Mouse (Mus musculus): ENCODE results near the gene Il1r2. TPM values are rescaled to one million over a fixed set of nuclear protein-coding genes. Genes with fewer than 3 reads are reported as not detected.
A peak's percentile ranks its signal among the peaks of the same experiment; 100 is the strongest.

The Il1r2 gene
- polyA plus RNA-seq, 1 experiment from 2014 or later = 0.41 TPM

DNA sequence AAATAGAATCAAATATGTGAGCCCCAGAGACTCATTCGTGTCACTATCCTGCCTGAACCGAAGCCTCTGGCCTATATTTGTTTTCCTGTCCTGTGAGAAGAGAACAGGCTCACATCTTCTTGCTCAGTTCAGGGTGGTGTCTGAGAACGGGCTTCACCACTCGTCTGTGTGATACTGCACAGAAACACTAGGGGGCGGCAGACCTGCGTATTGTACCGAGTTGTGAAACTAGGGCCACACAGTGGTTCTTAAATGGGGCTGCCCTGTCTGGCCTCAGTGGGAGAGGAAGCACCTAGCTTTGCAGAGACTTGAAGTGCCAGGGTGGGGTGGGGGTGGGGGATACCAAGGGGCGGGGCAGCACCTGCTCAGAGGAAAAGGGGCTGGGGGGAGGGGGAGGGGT is 42.5 kb downstream of the Il1r2 start:
- Histone ChIP-seq H3K9me3 (replicated peaks) (no peaks in the 10 kb centered on the region), H3K4me1 (peaks cover 10% of the 10 kb centered on the region), H3K27ac (no peak overlapping the region), H3K36me3 (no peaks in the 10 kb centered on the region), H3K27me3 (ENCODE audit: low read depth, poor library complexity, severe bottlenecking) (no peaks in the 10 kb centered on the region), H3K4me3 (no peak overlapping the region)
- 7% methylated on average over 8 of the region's 8 CpGs for WGBS
- DNase-seq (ENCODE audit: low spot score) = peak; percentile 87

GRCm38 (mm10) chr1:40117565-40117964 is 43.7 kb downstream of the Il1r2 start:
- Histone ChIP-seq H3K27ac (no peak overlapping the region), H3K9me3 (replicated peaks) (no peaks in the 10 kb centered on the region), H3K4me3 (no peak overlapping the region), H3K36me3 (no peaks in the 10 kb centered on the region), H3K4me1 (peaks cover 10% of the 10 kb centered on the region), H3K27me3 (ENCODE audit: low read depth, poor library complexity, severe bottlenecking) (no peaks in the 10 kb centered on the region)
- no peak for DNase-seq (ENCODE audit: low spot score)
- 39% methylated on average over 10 of the region's 10 CpGs for WGBS

DNA sequence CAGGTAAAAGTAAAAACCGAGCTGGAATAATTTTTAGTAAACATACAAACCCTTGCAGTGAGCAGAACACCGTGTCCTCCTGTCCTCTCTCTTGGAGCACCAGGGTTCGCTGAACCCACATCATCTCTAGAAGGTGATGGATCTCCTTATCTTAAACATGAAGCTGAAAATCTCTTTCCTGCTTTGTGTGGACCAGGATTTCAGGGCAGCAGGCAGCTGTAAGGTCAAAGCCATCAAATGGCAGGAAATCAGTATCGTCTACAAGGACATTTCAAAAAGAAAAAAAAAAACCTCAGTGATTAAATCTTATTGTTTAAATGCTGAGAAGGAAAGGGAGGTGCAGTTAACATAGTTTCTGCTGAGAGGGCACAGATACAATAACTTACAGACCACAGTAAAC is 50.4 kb downstream of the Il1r2 start:
- WGBS = 87% methylated on average over 4 of the region's 4 CpGs
- no peak for DNase-seq (ENCODE audit: low spot score)

GRCm38 (mm10) chr1:40128481-40128880 is 54.6 kb downstream of the Il1r2 start:
- Histone ChIP-seq H3K4me1 (no peaks in the 10 kb centered on the region), H3K4me3 (no peak overlapping the region), H3K9me3 (replicated peaks) (no peaks in the 10 kb centered on the region), H3K27ac (no peak overlapping the region), H3K27me3 (ENCODE audit: low read depth, poor library complexity, severe bottlenecking) (no peaks in the 10 kb centered on the region), H3K36me3 (no peaks in the 10 kb centered on the region)
- DNase-seq (ENCODE audit: low spot score) = no peak
- 79% methylated on average over 4 of the region's 4 CpGs for WGBS

More for the DNA sequence above, 50.4 kb downstream of the Il1r2 start:
- Histone ChIP-seq H3K4me3 (no peak overlapping the region), H3K36me3 (no peaks in the 10 kb centered on the region), H3K27ac (no peak overlapping the region), H3K4me1 (no peaks in the 10 kb centered on the region), H3K9me3 (replicated peaks) (no peaks in the 10 kb centered on the region), H3K27me3 (ENCODE audit: low read depth, poor library complexity, severe bottlenecking) (no peaks in the 10 kb centered on the region)

DNA sequence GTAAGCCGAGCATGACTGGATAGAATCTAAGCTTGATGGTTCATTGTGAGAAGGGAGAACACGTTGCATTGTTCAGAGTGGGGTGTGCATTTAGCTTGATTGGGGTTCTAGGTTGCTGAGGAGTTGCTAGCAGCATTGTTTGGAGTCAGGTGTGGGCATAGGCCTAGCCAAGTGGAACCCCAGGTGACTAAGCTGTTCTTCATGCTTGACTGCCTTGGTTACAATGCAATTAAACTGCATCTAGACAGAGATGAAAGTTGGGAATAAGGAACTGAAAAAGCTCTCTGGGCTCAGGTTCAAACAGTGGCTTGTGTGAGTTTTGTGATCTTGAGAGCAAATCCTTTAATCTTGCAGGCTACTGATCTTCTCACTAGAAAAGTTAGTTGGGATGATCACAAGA is 55.4 kb downstream of the Il1r2 start:
- no peak overlapping the region for H3K4me3 ChIP-seq
- no peak for DNase-seq (ENCODE audit: low spot score)
- H3K27me3 ChIP-seq (ENCODE audit: low read depth, poor library complexity, severe bottlenecking) = no peaks in the 10 kb centered on the region
- no peak overlapping the region for H3K27ac ChIP-seq
- H3K9me3 ChIP-seq (replicated peaks) = no peaks in the 10 kb centered on the region
- H3K4me1 ChIP-seq = no peaks in the 10 kb centered on the region
- no peaks in the 10 kb centered on the region for H3K36me3 ChIP-seq
- WGBS = 71% methylated on average over 2 of the region's 2 CpGs

- Histone ChIP-seq H3K36me3 (no peaks in the 10 kb centered on the region), H3K27me3 (ENCODE audit: low read depth, poor library complexity, severe bottlenecking) (no peaks in the 10 kb centered on the region), H3K4me3 (no peak overlapping the region), H3K4me1 (no peaks in the 10 kb centered on the region), H3K27ac (no peak overlapping the region), H3K9me3 (replicated peaks) (no peaks in the 10 kb centered on the region)
- DNase-seq (ENCODE audit: low spot score) = no peak
- 56% methylated on average over 1 of the region's 1 CpGs for WGBS
These were observed 57.8 kb downstream of the Il1r2 start for GRCm38 (mm10) chr1:40131631-40132030.

DNA sequence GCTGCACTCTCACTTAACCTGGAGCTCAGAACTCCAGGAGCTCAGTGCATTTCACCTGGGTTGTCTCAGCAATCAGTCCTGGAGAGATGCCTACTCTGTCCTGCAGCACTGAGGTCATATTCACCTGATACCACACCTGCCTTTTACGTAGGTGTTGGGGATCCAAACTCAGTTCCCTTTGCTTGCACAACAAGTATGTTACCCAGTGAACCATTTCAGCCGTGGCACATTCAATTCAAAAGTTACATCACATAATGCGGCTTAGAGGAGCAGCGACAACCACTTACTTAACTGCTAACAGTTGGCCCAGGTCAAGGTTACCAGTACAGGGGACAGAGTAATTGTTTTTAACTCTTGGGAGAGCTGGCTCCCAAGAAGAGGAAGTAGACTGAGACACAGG is 58.8 kb downstream of the Il1r2 start:
- no peaks in the 10 kb centered on the region for H3K4me1 ChIP-seq
- H3K36me3 ChIP-seq = no peaks in the 10 kb centered on the region
- no peak for DNase-seq (ENCODE audit: low spot score)
- H3K4me3 ChIP-seq = no peak overlapping the region
- no peak overlapping the region for H3K27ac ChIP-seq
- no peaks in the 10 kb centered on the region for H3K9me3 ChIP-seq (replicated peaks)
- WGBS = 88% methylated on average over 4 of the region's 4 CpGs
- no peaks in the 10 kb centered on the region for H3K27me3 ChIP-seq (ENCODE audit: low read depth, poor library complexity, severe bottlenecking)

GRCm38 (mm10) chr1:40133567-40133966 is 59.7 kb downstream of the Il1r2 start:
- Histone ChIP-seq H3K4me1 (no peaks in the 10 kb centered on the region), H3K36me3 (no peaks in the 10 kb centered on the region), H3K4me3 (no peak overlapping the region), H3K27me3 (ENCODE audit: low read depth, poor library complexity, severe bottlenecking) (no peaks in the 10 kb centered on the region), H3K9me3 (replicated peaks) (no peaks in the 10 kb centered on the region), H3K27ac (no peak overlapping the region)
- 84% methylated on average over 3 of the region's 3 CpGs for WGBS
- DNase-seq (ENCODE audit: low spot score) = no peak

DNA sequence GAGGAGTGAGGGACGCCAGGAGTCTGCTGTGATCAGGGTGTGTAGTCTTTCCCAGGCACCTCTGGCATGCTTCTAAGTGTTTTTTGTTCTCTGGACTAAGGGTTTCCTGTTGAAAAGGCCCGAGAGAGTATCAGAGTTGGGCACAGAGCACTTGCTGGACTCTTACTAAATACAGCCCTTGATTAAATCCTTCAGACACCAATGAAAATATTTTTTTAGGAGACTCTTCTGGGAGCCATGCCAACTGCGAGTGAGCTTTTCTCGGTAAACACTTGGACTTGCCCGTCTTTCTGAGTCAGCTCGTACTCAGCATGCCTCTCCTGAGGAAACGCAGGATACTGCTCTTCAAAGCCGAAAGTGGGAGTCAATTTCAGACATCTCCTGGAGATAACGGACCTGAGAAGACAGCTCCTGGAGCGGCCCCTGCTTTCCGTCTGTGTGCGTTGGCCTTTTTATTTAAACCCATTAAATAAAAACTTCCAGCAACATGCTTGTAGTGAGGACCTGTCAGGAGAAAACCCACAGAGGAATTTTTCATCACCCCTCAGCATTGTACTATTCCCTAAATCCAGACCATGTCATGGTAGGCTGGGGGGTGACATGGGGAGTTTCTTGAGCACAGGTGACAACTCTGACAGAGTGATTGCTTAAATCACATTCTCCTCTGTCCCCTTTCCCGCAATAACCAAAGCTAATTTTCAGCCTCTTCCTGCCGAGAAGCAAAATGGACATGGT is 66.1 kb downstream of the Il1r2 start:
- Histone ChIP-seq H3K4me3 (no peak overlapping the region), H3K27ac (no peak overlapping the region), H3K9me3 (replicated peaks) (no peaks in the 10 kb centered on the region), H3K4me1 (no peaks in the 10 kb centered on the region), H3K36me3 (no peaks in the 10 kb centered on the region), H3K27me3 (ENCODE audit: low read depth, poor library complexity, severe bottlenecking) (no peaks in the 10 kb centered on the region)
- WGBS = 88% methylated on average over 14 of the region's 14 CpGs
- DNase-seq (ENCODE audit: low spot score) = no peak

- Histone ChIP-seq H3K27ac (no peak overlapping the region), H3K36me3 (no peaks in the 10 kb centered on the region), H3K4me1 (no peaks in the 10 kb centered on the region), H3K9me3 (replicated peaks) (no peaks in the 10 kb centered on the region), H3K27me3 (ENCODE audit: low read depth, poor library complexity, severe bottlenecking) (no peaks in the 10 kb centered on the region), H3K4me3 (no peak overlapping the region)
- WGBS = 92% methylated on average over 6 of the region's 6 CpGs
- DNase-seq (ENCODE audit: low spot score) = no peak
These were observed 82.2 kb downstream of the Il1r2 start for GRCm38 (mm10) chr1:40156096-40156495.

DNA sequence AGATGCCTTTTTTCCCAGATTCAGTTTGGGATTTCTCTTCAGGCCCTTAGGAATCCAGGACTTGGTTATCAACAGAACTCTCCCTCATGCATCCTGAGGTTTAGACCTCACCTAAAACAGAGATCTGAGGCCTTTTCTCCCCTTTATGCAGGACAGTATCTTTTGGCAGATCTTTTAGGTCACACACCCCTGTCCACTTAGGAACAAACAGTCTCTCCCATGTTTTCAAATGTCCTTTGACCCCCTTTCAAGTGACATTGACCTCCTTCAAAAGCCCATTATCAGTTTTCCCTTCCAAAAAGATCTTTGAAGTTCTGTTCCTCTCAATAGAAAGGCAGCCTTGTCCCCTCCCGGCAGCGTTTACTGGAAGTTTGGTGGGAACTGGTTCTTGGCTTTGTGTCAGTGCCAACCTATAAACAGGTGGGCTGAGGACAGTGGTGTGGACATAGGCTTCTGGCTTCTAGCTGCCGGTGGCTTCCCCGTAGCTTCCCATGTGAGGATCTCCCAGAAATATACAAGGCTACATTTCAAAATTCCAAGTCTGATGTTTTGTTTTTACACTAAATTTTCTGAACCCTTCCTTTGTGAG is 89.5 kb downstream of the Il1r2 start:
- no peak for DNase-seq (ENCODE audit: low spot score)
- Histone ChIP-seq H3K36me3 (no peaks in the 10 kb centered on the region), H3K27me3 (ENCODE audit: low read depth, poor library complexity, severe bottlenecking) (no peaks in the 10 kb centered on the region), H3K4me1 (no peaks in the 10 kb centered on the region), H3K9me3 (replicated peaks) (no peaks in the 10 kb centered on the region), H3K4me3 (no peak overlapping the region), H3K27ac (no peak overlapping the region)
- 94% methylated on average over 4 of the region's 4 CpGs for WGBS

GRCm38 (mm10) chr1:40164331-40164730 is 90.5 kb downstream of the Il1r2 start:
- WGBS = 89% methylated on average over 4 of the region's 4 CpGs
- Histone ChIP-seq H3K4me1 (no peaks in the 10 kb centered on the region), H3K36me3 (no peaks in the 10 kb centered on the region)

DNA sequence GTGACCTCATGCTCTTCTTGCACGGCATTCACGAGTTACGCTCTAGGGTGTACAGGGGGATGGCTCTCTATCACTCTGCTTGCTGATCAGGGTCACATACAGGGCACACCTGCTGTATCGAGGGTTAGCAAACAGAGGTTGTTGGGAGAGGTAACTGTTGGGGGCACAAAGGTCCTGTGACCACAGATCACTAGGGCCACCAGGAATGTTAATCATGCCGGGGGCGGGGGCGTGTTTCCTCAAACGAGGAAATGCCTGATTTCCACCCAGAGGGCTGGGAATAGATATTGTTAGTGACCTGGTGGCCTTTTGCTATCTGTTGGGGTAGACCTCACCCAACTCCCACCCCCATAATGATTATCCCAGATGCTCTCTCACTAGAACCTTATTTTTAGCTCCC is 93.7 kb downstream of the Il1r2 start:
- DNase-seq (ENCODE audit: low spot score) = no peak
- no peak overlapping the region for H3K27ac ChIP-seq
- no peaks in the 10 kb centered on the region for H3K9me3 ChIP-seq (replicated peaks)
- H3K4me1 ChIP-seq = no peaks in the 10 kb centered on the region
- 85% methylated on average over 8 of the region's 8 CpGs for WGBS
- H3K36me3 ChIP-seq = no peaks in the 10 kb centered on the region
- no peak overlapping the region for H3K4me3 ChIP-seq
- no peaks in the 10 kb centered on the region for H3K27me3 ChIP-seq (ENCODE audit: low read depth, poor library complexity, severe bottlenecking)

More at GRCm38 (mm10) chr1:40164331-40164730, 90.5 kb downstream of the Il1r2 start:
- Histone ChIP-seq H3K4me3 (no peak overlapping the region), H3K27ac (no peak overlapping the region), H3K27me3 (ENCODE audit: low read depth, poor library complexity, severe bottlenecking) (no peaks in the 10 kb centered on the region), H3K9me3 (replicated peaks) (no peaks in the 10 kb centered on the region)
- no peak for DNase-seq (ENCODE audit: low spot score)

Data from limb, embryonic 10.5 days (tissue).